In genomic region chr7:79542379-79543015, GRCm38 (mm10) we compare ENCODE assay signal across 14 mouse cellular contexts.
A peak's percentile ranks its signal among the peaks of the same experiment; 100 is the strongest.
DNase-seq lines count a peak whose midpoint lies in the region; ATAC-seq lines count a peak whose summit lies in the region.
"Had no signal": no experiment of that assay in that cellular context is flagged by ENCODE, and none has a peak within 500 bp of the region (broad histone marks: within the 10 kb centered on the region; RNA-seq: fewer than 3 reads in every experiment).

No protein-coding gene starts in this region.

- H3K27ac ChIP-seq in midbrain, embryonic 11.5 days (ENCODE audit: low read depth, low read length), result no peak overlapping the region
- no peak overlapping the region; the same call in 1 of the 2 replicates for H3K27ac ChIP-seq in midbrain, embryonic 10.5 days (replicated peaks)
- H3K27ac ChIP-seq in hindbrain, embryonic 11.5 days (ENCODE audit: low read depth, low read length), result peak overlapping the region; percentile 96
- H3K27ac ChIP-seq in midbrain, embryonic 15.5 days, result peak overlapping the region; percentile 79; the same call in 1 of the 2 replicates
- H3K27ac ChIP-seq: heart, embryonic 10.5 days; liver, embryonic 12.5 days had no signal

- WGBS in midbrain, embryonic 11.5 days, result 2% methylated on average over 23 of the region's 23 CpGs
- WGBS in midbrain, embryonic 10.5 days, result 2% methylated on average over 23 of the region's 23 CpGs
- 4% methylated on average over 23 of the region's 23 CpGs for WGBS in hindbrain, embryonic 11.5 days
- WGBS in midbrain, embryonic 15.5 days, result 9% methylated on average over 23 of the region's 23 CpGs

- no peak overlapping the region for H3K4me3 ChIP-seq in midbrain, embryonic 11.5 days (ENCODE audit: low read depth, low read length)
- H3K4me3 ChIP-seq in midbrain, embryonic 10.5 days, result no peak overlapping the region
- H3K4me3 ChIP-seq in hindbrain, embryonic 11.5 days (ENCODE audit: low read depth, low read length), result no peak overlapping the region
- no peak overlapping the region for H3K4me3 ChIP-seq in midbrain, embryonic 15.5 days
- H3K4me3 ChIP-seq: liver, embryonic 12.5 days had no signal

- peak; percentile 93 for DNase-seq in midbrain, embryonic 11.5 days (ENCODE audit: low spot score, missing footprints)
- no peak for DNase-seq in midbrain, embryonic 10.5 days (ENCODE audit: low spot score)
- DNase-seq in hindbrain, embryonic 11.5 days (ENCODE audit: low spot score), result peak; percentile 54
- no peak for DNase-seq in gastrocnemius, postnatal 10 days
- DNase-seq in spleen, adult 18-20 months, result no peak
- DNase-seq in layer of hippocampus, postnatal 25 days (ENCODE audit: extremely low spot score in 1 of 2, low spot score in 1 of 2), result no peak
- no peak for DNase-seq in thymus, postnatal 36 days
- DNase-seq: cerebellum, adult 18-20 months; lung, postnatal 10 days; thymus, postnatal 14 days had no signal

- H3K9ac ChIP-seq in midbrain, embryonic 11.5 days (ENCODE audit: low read length), result no peak overlapping the region
- peak overlapping the region; percentile 78 for H3K9ac ChIP-seq in hindbrain, embryonic 11.5 days (ENCODE audit: low read depth, low read length)
- H3K9ac ChIP-seq in midbrain, embryonic 15.5 days, result no peak overlapping the region
- H3K9ac ChIP-seq: liver, embryonic 12.5 days had no signal

- no peak for ATAC-seq in midbrain, embryonic 11.5 days (ENCODE audit: low FRiP score)
- ATAC-seq in hindbrain, embryonic 11.5 days (ENCODE audit: low FRiP score), result no peak
- ATAC-seq in midbrain, embryonic 15.5 days (replicated peaks), result no peak
- ATAC-seq: CD4-positive, CD25-positive, alpha-beta regulatory T cell, adult 4 months; liver, embryonic 12.5 days had no signal

- peaks cover 92% of the 10 kb centered on the region for H3K27me3 ChIP-seq in midbrain, embryonic 11.5 days (ENCODE audit: control insufficient read depth, insufficient read depth, low read length)
- peaks cover 100% of the 10 kb centered on the region for H3K27me3 ChIP-seq in midbrain, embryonic 10.5 days (ENCODE audit: low read depth, poor library complexity, severe bottlenecking)
- H3K27me3 ChIP-seq in hindbrain, embryonic 11.5 days (ENCODE audit: control insufficient read depth, insufficient read depth, low read length), result peaks cover 43% of the 10 kb centered on the region
- H3K27me3 ChIP-seq in midbrain, embryonic 15.5 days (replicated peaks), result peaks cover 47% of the 10 kb centered on the region

- H3K4me2 ChIP-seq in midbrain, embryonic 11.5 days, result no peak overlapping the region
- H3K4me2 ChIP-seq in hindbrain, embryonic 11.5 days (replicated peaks; ENCODE audit: low read depth, low read length), result no peak overlapping the region
- H3K4me2 ChIP-seq in midbrain, embryonic 15.5 days, result no peak overlapping the region
- H3K4me2 ChIP-seq: liver, embryonic 12.5 days had no signal

- H3K36me3 ChIP-seq in midbrain, embryonic 11.5 days (ENCODE audit: control insufficient read depth, insufficient read depth, low read length), result no peaks in the 10 kb centered on the region
- no peaks in the 10 kb centered on the region for H3K36me3 ChIP-seq in midbrain, embryonic 10.5 days
- H3K36me3 ChIP-seq in hindbrain, embryonic 11.5 days (ENCODE audit: control insufficient read depth, insufficient read depth, low read length), result no peaks in the 10 kb centered on the region
- H3K36me3 ChIP-seq in midbrain, embryonic 15.5 days (replicated peaks), result no peaks in the 10 kb centered on the region
- H3K36me3 ChIP-seq: heart, embryonic 10.5 days; liver, embryonic 12.5 days had no signal

- no peaks in the 10 kb centered on the region for H3K9me3 ChIP-seq in midbrain, embryonic 11.5 days (ENCODE audit: control insufficient read depth, low read length)
- no peaks in the 10 kb centered on the region for H3K9me3 ChIP-seq in midbrain, embryonic 10.5 days (replicated peaks)
- H3K9me3 ChIP-seq in hindbrain, embryonic 11.5 days (ENCODE audit: control insufficient read depth, low read length), result no peaks in the 10 kb centered on the region
- no peaks in the 10 kb centered on the region for H3K9me3 ChIP-seq in midbrain, embryonic 15.5 days
- H3K9me3 ChIP-seq: heart, embryonic 10.5 days; liver, embryonic 12.5 days had no signal

- peaks cover 25% of the 10 kb centered on the region for H3K4me1 ChIP-seq in midbrain, embryonic 11.5 days (ENCODE audit: control insufficient read depth, insufficient read depth, low read length)
- H3K4me1 ChIP-seq in midbrain, embryonic 10.5 days, result peaks cover 46% of the 10 kb centered on the region
- peaks cover 13% of the 10 kb centered on the region; the same call in 1 of the 2 replicates for H3K4me1 ChIP-seq in hindbrain, embryonic 11.5 days (replicated peaks; ENCODE audit: control insufficient read depth, insufficient read depth, low read length)
- peaks cover 31% of the 10 kb centered on the region for H3K4me1 ChIP-seq in midbrain, embryonic 15.5 days
- H3K4me1 ChIP-seq: liver, embryonic 12.5 days had no signal

Comparison
In these comparisons a context has a peak if more than half of its experiments do, and no peak if none do; other contexts are left out.
1. DNase-seq: peak in midbrain, embryonic 11.5 days (single experiment) and hindbrain, embryonic 11.5 days (single experiment); none in midbrain, embryonic 10.5 days (single experiment), gastrocnemius, postnatal 10 days (single experiment), spleen, adult 18-20 months (0 of 2), layer of hippocampus, postnatal 25 days (0 of 2) and thymus, postnatal 36 days (0 of 2).
2. H3K27ac ChIP-seq: peak in hindbrain, embryonic 11.5 days (single experiment) and midbrain, embryonic 15.5 days (single experiment); none in midbrain, embryonic 11.5 days (single experiment) and midbrain, embryonic 10.5 days (single experiment).